Mouse (Mus musculus): Measurements from ENCODE around the gene Stom.
A peak's percentile ranks its signal among the peaks of the same experiment; 100 is the strongest.

The Stom gene

GRCm38 (mm10) chr2:35272881-35273280, 63.9 kb downstream of the Stom start:
- DNase-seq (ENCODE audit: low read depth) = no peak

- DNase-seq (ENCODE audit: low read depth) = peak; percentile 88
These were observed 65.0 kb downstream of the Stom start for GRCm38 (mm10) chr2:35271817-35272216.

- peak; percentile 84 for DNase-seq (ENCODE audit: low read depth)
These were observed 66.2 kb downstream of the Stom start for GRCm38 (mm10) chr2:35270531-35270984.

GRCm38 (mm10) chr2:35269716-35270260, 67.0 kb downstream of the Stom start:
- DNase-seq (ENCODE audit: low read depth) = peak; percentile 93

GRCm38 (mm10) chr2:35269136-35269535, 67.6 kb downstream of the Stom start:
- peak; percentile 67 for DNase-seq (ENCODE audit: low read depth)

- DNase-seq (ENCODE audit: low read depth) = peak; percentile 39
These were observed 68.8 kb downstream of the Stom start for GRCm38 (mm10) chr2:35267876-35268566.

GRCm38 (mm10) chr2:35267156-35267875, 69.5 kb downstream of the Stom start:
- no peak for DNase-seq (ENCODE audit: low read depth)

- no peak for DNase-seq (ENCODE audit: low read depth)
These were observed 70.4 kb downstream of the Stom start for GRCm38 (mm10) chr2:35266251-35266905.

- DNase-seq (ENCODE audit: low read depth) = no peak
These were observed 71.0 kb downstream of the Stom start for GRCm38 (mm10) chr2:35265775-35266174.

GRCm38 (mm10) chr2:35265296-35265695, 71.5 kb downstream of the Stom start:
- peak; percentile 90 for DNase-seq (ENCODE audit: low read depth)

- DNase-seq (ENCODE audit: low read depth) = peak; percentile 58
These were observed 72.7 kb downstream of the Stom start for GRCm38 (mm10) chr2:35264095-35264494.

Measured in NIH3T3 (cell line).